ENCODE assay signal across 12 mouse cellular contexts in genomic region chr11:97543181-97543733, GRCm38 (mm10). TPM values are rescaled to one million over a fixed set of nuclear protein-coding genes. Genes with fewer than 3 reads are reported as not detected.
DNase-seq lines count a peak whose midpoint lies in the region; ATAC-seq and TF ChIP-seq lines count a peak whose summit lies in the region.
"Had no signal": no experiment of that assay in that cellular context is flagged by ENCODE, and none has a peak within 500 bp of the region (broad histone marks: within the 10 kb centered on the region; RNA-seq: fewer than 3 reads in every experiment).

No protein-coding gene starts in this region.

- peaks cover 68% of the 10 kb centered on the region for H3K27me3 ChIP-seq in kidney, embryonic 16.5 days (ENCODE audit: insufficient read depth, low read length)
- peaks cover 100% of the 10 kb centered on the region for H3K27me3 ChIP-seq in limb, embryonic 10.5 days (ENCODE audit: low read depth, poor library complexity, severe bottlenecking)

- H3K27ac ChIP-seq in kidney, embryonic 16.5 days (ENCODE audit: low read length): no peak overlapping the region
- no peak overlapping the region for H3K27ac ChIP-seq in limb, embryonic 10.5 days
- H3K27ac ChIP-seq: heart, embryonic 15.5 days; limb, embryonic 15.5 days; neural tube, embryonic 13.5 days had no signal

- WGBS in kidney, embryonic 16.5 days: 54% methylated on average over 12 of the region's 12 CpGs
- 64% methylated on average over 12 of the region's 12 CpGs for WGBS in limb, embryonic 10.5 days
- 55% methylated on average over 12 of the region's 12 CpGs for WGBS in lung, adult 2 months

- no peak for TF ChIP-seq CTCF in lung, adult 2 months (IDR thresholded peaks at IDR 0.05; ENCODE audit: insufficient read depth, low read length)

- H3K36me3 ChIP-seq in kidney, embryonic 16.5 days (ENCODE audit: insufficient read depth, low read length): no peaks in the 10 kb centered on the region
- no peaks in the 10 kb centered on the region for H3K36me3 ChIP-seq in limb, embryonic 10.5 days
- H3K36me3 ChIP-seq: heart, embryonic 15.5 days; limb, embryonic 15.5 days had no signal

- H3K4me3 ChIP-seq in kidney, embryonic 16.5 days (ENCODE audit: low read length): no peak overlapping the region
- no peak overlapping the region for H3K4me3 ChIP-seq in limb, embryonic 10.5 days
- no peak overlapping the region for H3K4me3 ChIP-seq in lung, adult 2 months (replicated peaks; ENCODE audit: extremely low read depth, low read depth, low read length)
- H3K4me3 ChIP-seq: heart, embryonic 15.5 days; limb, embryonic 15.5 days; neural tube, embryonic 13.5 days had no signal

- no peak for TF ChIP-seq POLR2A in lung, adult 2 months (IDR thresholded peaks at IDR 0.05; ENCODE audit: borderline replicate concordance, extremely low read depth, low read depth, low read length)

- no peak overlapping the region for H3K9ac ChIP-seq in kidney, embryonic 16.5 days (replicated peaks; ENCODE audit: low read length)
- H3K9ac ChIP-seq: heart, embryonic 15.5 days; limb, embryonic 15.5 days; neural tube, embryonic 13.5 days had no signal

- peak; percentile 83 for DNase-seq in kidney, adult 18-20 months
- peak; percentile 61 for DNase-seq in adrenal gland, postnatal 25 days
- DNase-seq in cerebellum, postnatal 14 days: peak; percentile 95 to 99
- peak; percentile 76 for DNase-seq in kidney, postnatal 10 days
- DNase-seq in lung, postnatal 25 days (ENCODE audit: low spot score): no peak
- no peak for DNase-seq in limb, embryonic 10.5 days (ENCODE audit: low spot score)
- no peak for DNase-seq in lung, adult 2 months

- H3K4me1 ChIP-seq in kidney, embryonic 16.5 days (ENCODE audit: insufficient read depth, low read length): peaks cover 34% of the 10 kb centered on the region
- H3K4me1 ChIP-seq in limb, embryonic 10.5 days: peaks cover 45% of the 10 kb centered on the region
- peaks cover 3% of the 10 kb centered on the region; the same call in 1 of the 2 replicates for H3K4me1 ChIP-seq in lung, adult 2 months (ENCODE audit: control insufficient read depth, insufficient read depth, low read length)

- H3K4me2 ChIP-seq in kidney, embryonic 16.5 days (replicated peaks; ENCODE audit: low read depth, low read length): no peak overlapping the region
- H3K4me2 ChIP-seq: heart, embryonic 15.5 days; limb, embryonic 15.5 days; neural tube, embryonic 13.5 days had no signal

- no peak for ATAC-seq in kidney, embryonic 16.5 days (ENCODE audit: low FRiP score, low TSS enrichment)

- H3K9me3 ChIP-seq in kidney, embryonic 16.5 days (ENCODE audit: low read length): no peaks in the 10 kb centered on the region
- H3K9me3 ChIP-seq in limb, embryonic 10.5 days (replicated peaks): no peaks in the 10 kb centered on the region
- H3K9me3 ChIP-seq: heart, embryonic 15.5 days; limb, embryonic 15.5 days; neural tube, embryonic 13.5 days had no signal

RNA-seq across cellular contexts. Expression of gene Srcin1, which starts 32.7 kb away (rescaled TPM):
- polyA plus RNA-seq in kidney, embryonic 16.5 days (2015; fragmentation: Nextera tagmentation; extraction: Ambion mirVana): 1.0 and 1.1 TPM in 2 replicates
- 9.8 and 9.9 TPM in 2 replicates for total RNA-seq in adrenal gland, postnatal 25 days (2021)
- 0.24 and 0.25 TPM in 2 replicates for polyA plus RNA-seq in limb, embryonic 10.5 days (2016; fragmentation: Nextera tagmentation; extraction: Ambion mirVana)
- 6.4 and 7.0 TPM in 2 replicates for polyA plus RNA-seq in lung, adult 2 months (2012; rRNA removed)

RNA-seq across cellular contexts. Expression of gene 4933428G20Rik, which starts 43.1 kb away (rescaled TPM):
- 0.75 and 1.3 TPM in 2 replicates for polyA plus RNA-seq in kidney, embryonic 16.5 days (2015; fragmentation: Nextera tagmentation; extraction: Ambion mirVana)
- not detected in 2 replicates for total RNA-seq in adrenal gland, postnatal 25 days (2021)
- polyA plus RNA-seq in limb, embryonic 10.5 days (2016; fragmentation: Nextera tagmentation; extraction: Ambion mirVana): 0.49 and 0.54 TPM in 2 replicates
- polyA plus RNA-seq in lung, adult 2 months (2012; rRNA removed): 0.08 TPM in 1 of 2 replicates, not detected in the other
- polyA plus RNA-seq: embryonic facial prominence, embryonic 11.5 days had no signal

Comparison
In these comparisons a context has a peak if more than half of its experiments do, and no peak if none do; other contexts are left out.
1. DNase-seq: peak in kidney, adult 18-20 months (single experiment), adrenal gland, postnatal 25 days (single experiment), cerebellum, postnatal 14 days (2 of 2) and kidney, postnatal 10 days (single experiment); none in lung, postnatal 25 days (single experiment), limb, embryonic 10.5 days (single experiment) and lung, adult 2 months (single experiment).